Mouse (Mus musculus) liver, embryonic 14.5 days (tissue): ENCODE data around the gene Phkg2. TPM values are rescaled to one million over a fixed set of nuclear protein-coding genes. Genes with fewer than 3 reads are reported as not detected.
A peak's percentile ranks its signal among the peaks of the same experiment; 100 is the strongest.

ENCODE experiments used
- ATAC-seq: fragments of 200-750 bp; cut with Nextera tagmentation; 2 replicates; pipeline ENCODE4 v1.8.0; 2017; ENCODE audit warnings: moderate number of reproducible peaks, mild to moderate bottlenecking, moderate library complexity; ENCODE audit not compliant: insufficient read depth
- DNase-seq, 3 experiments: peaks; one replicate each; pipeline ENCODE4 v3.0.0-alpha.2; 2012 to 2013; ENCODE audit warnings: low read depth in 3 of 3, low spot score in 3 of 3
- H3K27ac ChIP-seq: fragments of 300-500 bp; sonication (generic); 2 replicates; pipeline ENCODE4 v1.5.1; 2014; ENCODE audit warnings: moderate library complexity, mild to moderate bottlenecking, control low read depth, inconsistent platforms
- H3K27me3 ChIP-seq: fragments of 300-500 bp; sonication (generic); 2 replicates; pipeline ENCODE4 v1.6.1; 2014; ENCODE audit warnings: mild to moderate bottlenecking, low read length, moderate library complexity; ENCODE audit not compliant: control insufficient read depth, insufficient read depth
- H3K36me3 ChIP-seq: fragments of 300-500 bp; sonication (generic); replicated peaks from 2 replicates; pipeline ENCODE4 v1.6.1; 2014; ENCODE audit warnings: low read depth; ENCODE audit not compliant: control insufficient read depth, insufficient read depth
- H3K4me1 ChIP-seq, 2 experiments: fragments of 200-500 bp in 1 of 2; fragments of 300-500 bp in 1 of 2; sonication (generic) in 1 of 2; replicated peaks; 2 replicates each; pipeline ENCODE4 v1.6.1; 2012 to 2014; ENCODE audit warnings: antibody characterized with exemption in 1 of 2, inconsistent platforms in 1 of 2, low read length in 1 of 2; ENCODE audit not compliant: control insufficient read depth in 2 of 2, insufficient read depth in 2 of 2
- H3K4me2 ChIP-seq: fragments of 300-500 bp; sonication (generic); 2 replicates; pipeline ENCODE4 v1.6.1; 2014; ENCODE audit warnings: low read depth, mild to moderate bottlenecking, control low read depth, moderate library complexity
- H3K4me3 ChIP-seq, 2 experiments: fragments of 200-500 bp in 1 of 2; fragments of 300-500 bp in 1 of 2; sonication (generic) in 1 of 2; 2 replicates each; pipeline ENCODE4 v1.5.1; 2012 to 2014; ENCODE audit warnings: low read depth in 2 of 2, low read length in 2 of 2, mild to moderate bottlenecking in 2 of 2, control low read depth in 1 of 2, inconsistent platforms in 1 of 2, moderate library complexity in 1 of 2; ENCODE audit not compliant: insufficient read depth in 1 of 2
- H3K9ac ChIP-seq: fragments of 300-500 bp; sonication (generic); replicated peaks from 2 replicates; pipeline ENCODE4 v1.6.1; 2014; ENCODE audit warnings: mild to moderate bottlenecking, control low read depth, moderate library complexity
- H3K9me3 ChIP-seq: fragments of 300-500 bp; sonication (generic); 2 replicates; pipeline ENCODE4 v1.6.1; 2016; ENCODE audit warnings: low read length, mixed read lengths; ENCODE audit not compliant: control insufficient read depth
- CTCF ChIP-seq: IDR thresholded peaks from 2 replicates; pipeline ENCODE4 v1.5.1; 2016; ENCODE audit warnings: antibody characterized with exemption, low read depth, control low read depth
- EP300 ChIP-seq: IDR thresholded peaks from 2 replicates; pipeline ENCODE4 v1.6.1; 2016; ENCODE audit warnings: antibody characterized with exemption, low read depth
- WGBS: fragments of 180-500 bp; shearing (Covaris S2); extraction: QIAGEN DNeasy Blood & Tissue Kit; methylation state at CpG from one replicate; pipeline ENCODE4 v1.1.7; 2014; ENCODE audit not compliant: insufficient replicate concordance; 5-methylcytosine and 5-hydroxymethylcytosine counted together
- polyA plus RNA-seq, 2 experiments: library from polyadenylated mRNA; depleted of rRNA in 1 of 2; stranded (reverse) in 1 of 2; unstranded in 1 of 2; fragments of >200 nt; fragmentation: Nextera tagmentation in 1 of 2; extraction: Ambion mirVana in 1 of 2; gene quantifications; 2 replicates each; pipeline versions ENCODE4 v1.2.1 to v1.2.3; 2012 to 2014

The Phkg2 gene
- polyA plus RNA-seq, 2 experiments: 18.5 to 27.3 TPM

DNA sequence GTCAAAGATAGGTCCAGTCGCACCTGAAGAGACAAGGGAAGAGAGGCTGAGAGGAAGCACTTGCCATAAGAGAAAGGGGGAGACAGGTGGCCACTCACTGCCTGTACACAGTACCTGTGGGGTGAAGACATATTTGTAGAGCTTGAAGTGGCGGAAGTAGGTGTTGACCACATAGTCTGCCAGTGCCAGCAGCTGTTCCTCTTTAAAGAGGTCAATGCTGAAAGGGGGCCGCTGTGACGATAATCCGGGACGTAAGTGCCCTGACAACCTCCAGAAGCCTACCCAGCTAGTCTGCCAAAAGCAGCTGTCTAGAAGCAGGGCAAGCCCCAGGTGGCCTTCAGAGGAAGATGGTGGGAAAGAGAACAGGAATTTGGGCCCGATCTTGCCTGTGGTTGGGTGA, 11.9 kb downstream of the Phkg2 start:
- 82% methylated on average over 7 of the region's 7 CpGs for WGBS
- H3K27ac ChIP-seq: no peak overlapping the region

DNA sequence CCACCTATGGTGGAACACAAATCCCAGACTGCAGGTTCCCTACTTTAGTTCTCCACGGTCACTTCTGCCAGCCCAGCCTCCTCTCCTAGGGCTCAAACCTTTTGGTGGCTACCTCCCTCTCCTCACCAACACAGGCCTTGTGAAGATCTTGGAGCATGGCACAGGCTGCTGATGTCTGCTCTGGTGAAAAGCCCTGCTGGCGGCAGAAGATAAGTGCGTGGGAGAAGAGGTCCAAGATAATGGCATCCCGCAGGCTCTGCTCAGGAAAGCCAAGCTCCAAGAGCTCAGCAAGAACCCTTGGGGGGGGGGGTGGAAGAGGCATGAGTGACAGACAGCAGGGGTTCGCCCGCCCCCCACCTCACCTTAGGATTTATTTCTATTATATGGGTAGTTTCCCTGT, 13.0 kb downstream of the Phkg2 start:
- ATAC-seq (peak; percentile 42), DNase-seq (peak; percentile 65 to 70 (median 69))
- peak overlapping the region in 1 of 2 experiments; percentile 11; a peak in 1 of 4 replicates for H3K4me3 ChIP-seq
- TF ChIP-seq EP300 (peak; percentile 80), CTCF (peak; percentile 51)
- H3K27ac ChIP-seq: peak overlapping the region; percentile 75
- H3K36me3 ChIP-seq: peaks cover 30% of the 10 kb centered on the region
- H3K27me3 ChIP-seq: no peaks in the 10 kb centered on the region
- H3K4me2 ChIP-seq: peak overlapping the region; percentile 77
- no peaks in the 10 kb centered on the region for H3K9me3 ChIP-seq
- peaks cover 24 to 28% of the 10 kb centered on the region in 2 experiments for H3K4me1 ChIP-seq
- WGBS: 36% methylated on average over 6 of the region's 6 CpGs
- peak overlapping the region; percentile 10 for H3K9ac ChIP-seq

More for the DNA sequence above, 11.9 kb downstream of the Phkg2 start:
- no peak for ATAC-seq
- Histone ChIP-seq H3K4me3 (no peak overlapping the region), H3K4me2 (no peak overlapping the region), H3K36me3 (peaks cover 23% of the 10 kb centered on the region), H3K9me3 (no peaks in the 10 kb centered on the region), H3K4me1 (peaks cover 24 to 28% of the 10 kb centered on the region in 2 experiments), H3K9ac (no peak overlapping the region), H3K27me3 (no peaks in the 10 kb centered on the region)
- TF ChIP-seq EP300: no peak
- no peak for TF ChIP-seq CTCF
- DNase-seq: no peak

DNA sequence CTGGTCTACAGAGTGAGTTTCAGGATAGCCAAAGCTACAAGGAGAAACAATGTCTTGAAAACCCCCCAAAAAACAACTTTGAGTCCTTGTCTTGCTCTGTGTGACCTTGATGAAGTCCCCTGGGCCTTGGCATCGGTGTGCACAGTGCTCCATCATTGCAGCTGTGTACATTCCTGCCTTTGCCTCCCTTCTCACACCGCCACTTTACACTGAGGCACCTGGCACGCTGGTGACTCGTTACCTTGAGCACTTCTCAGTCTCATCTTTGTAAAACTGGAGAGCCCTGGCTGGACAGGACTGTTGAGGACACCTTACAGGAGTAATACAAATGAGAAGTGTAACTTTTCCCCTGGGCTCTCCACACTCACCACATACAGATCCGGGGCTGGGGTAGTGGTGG, 14.1 kb downstream of the Phkg2 start:
- TF ChIP-seq CTCF (no peak), EP300 (no peak)
- H3K4me3 ChIP-seq: peak overlapping the region; percentile 76 to 94; a peak in 3 of 4 replicates
- H3K4me2 ChIP-seq: peak overlapping the region; percentile 77
- H3K4me1 ChIP-seq: peaks cover 24 to 28% of the 10 kb centered on the region in 2 experiments
- no peaks in the 10 kb centered on the region for H3K27me3 ChIP-seq
- peak overlapping the region; percentile 59 for H3K9ac ChIP-seq
- ATAC-seq: no peak
- no peak for DNase-seq
- no peaks in the 10 kb centered on the region for H3K9me3 ChIP-seq
- H3K36me3 ChIP-seq: peaks cover 33% of the 10 kb centered on the region
- WGBS: 67% methylated on average over 5 of the region's 5 CpGs
- peak overlapping the region; percentile 35; the same call in 1 of the 2 replicates for H3K27ac ChIP-seq

DNA sequence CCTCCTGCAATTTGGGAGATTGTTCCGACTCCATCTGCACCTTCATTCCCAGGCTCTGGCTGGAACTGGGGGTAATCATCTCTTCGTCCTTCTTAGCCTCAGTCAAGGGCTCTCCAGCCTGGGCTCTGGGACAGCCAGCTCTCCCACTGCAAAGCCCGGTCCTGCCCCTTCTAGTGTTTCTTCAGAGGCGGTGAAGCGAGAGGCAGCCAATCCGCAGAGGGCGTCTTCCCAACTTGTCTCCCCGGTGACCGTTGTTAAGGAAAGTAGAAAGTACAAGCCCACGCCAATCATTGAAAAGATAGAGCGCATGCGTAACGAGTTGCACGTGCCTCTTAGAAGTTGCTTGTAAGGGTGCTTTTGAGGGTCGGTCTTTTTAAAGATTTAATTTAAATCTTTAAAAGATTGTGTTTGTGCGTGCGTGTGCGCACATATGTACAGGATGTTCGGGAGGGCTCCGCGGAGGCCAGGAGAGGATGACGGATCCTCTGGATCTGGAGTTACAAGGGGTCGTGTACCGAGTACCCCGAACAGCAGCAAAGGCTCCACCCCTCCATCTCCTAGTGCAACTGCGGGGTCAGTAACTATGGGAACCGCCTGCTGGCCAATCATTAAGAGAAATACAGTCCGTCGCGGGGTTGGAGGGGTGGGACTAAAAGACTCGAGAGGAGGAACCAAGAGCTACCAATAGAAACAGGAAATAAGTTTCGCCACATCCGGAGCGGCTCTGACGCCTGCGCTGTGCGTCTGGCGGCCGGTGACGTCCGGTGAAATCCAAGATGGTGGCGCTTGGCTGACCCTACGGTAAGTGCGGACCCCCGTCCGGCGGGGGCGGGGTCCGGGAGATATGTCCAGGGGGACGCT, 15.1 kb downstream of the Phkg2 start, which contains the start of the genes Ccdc189 and Rnf40:
Gene Ccdc189 (minus strand): TSS at position 585 of the 861 bp plus-strand sequence.
Gene Rnf40 (plus strand): TSS at position 757 of the 861 bp plus-strand sequence.
- H3K36me3 ChIP-seq: peaks cover 36% of the 10 kb centered on the region
- ATAC-seq (peak; percentile 93), DNase-seq (peak; percentile 97 to 98 (median 97))
- H3K4me2 ChIP-seq: peak within 1 kb of the TSS; percentile 77
- H3K9me3 ChIP-seq: no peaks in the 10 kb centered on the region
- peak within 1 kb of the TSS; percentile 79 for H3K9ac ChIP-seq
- H3K4me1 ChIP-seq: peaks cover 24 to 28% of the 10 kb centered on the region in 2 experiments
- no peaks in the 10 kb centered on the region for H3K27me3 ChIP-seq
- WGBS: under 1% methylated on average over 50 of the region's 50 CpGs
- peak within 1 kb of the TSS; percentile 32 for H3K27ac ChIP-seq
- TF ChIP-seq CTCF (no peak), EP300 (no peak)
- H3K4me3 ChIP-seq: peak within 1 kb of the TSS; percentile 76 to 94

GRCm38 (mm10) chr7:127588901-127589300, 15.8 kb downstream of the Phkg2 start:
- Histone ChIP-seq H3K4me2 (peak overlapping the region; percentile 77), H3K4me3 (peak overlapping the region; percentile 76 to 94), H3K36me3 (peaks cover 38% of the 10 kb centered on the region), H3K9ac (peak overlapping the region; percentile 79), H3K4me1 (peaks cover 24 to 28% of the 10 kb centered on the region in 2 experiments), H3K27ac (peak overlapping the region; percentile 32; the same call in 1 of the 2 replicates), H3K9me3 (no peaks in the 10 kb centered on the region), H3K27me3 (no peaks in the 10 kb centered on the region)
- DNase-seq (no peak), ATAC-seq (peak; percentile 14)
- TF ChIP-seq CTCF (no peak), EP300 (no peak)
- WGBS: 5% methylated on average over 29 of the region's 29 CpGs
